8 mouse cellular contexts compared by ENCODE assay signal in genomic region chr11:19923888-19924756, GRCm38 (mm10). TPM values are rescaled to one million over a fixed set of nuclear protein-coding genes. Genes with fewer than 3 reads are reported as not detected.
A peak's percentile ranks its signal among the peaks of the same experiment; 100 is the strongest.
DNase-seq lines count a peak whose midpoint lies in the region; ATAC-seq lines count a peak whose summit lies in the region.

TSS of gene Spred2 (plus strand) at chr11:19924375.

- peak within 1 kb of the TSS; percentile 98 for H3K27ac ChIP-seq in hindbrain, embryonic 16.5 days (ENCODE audit: low read depth, low read length)

- under 1% methylated on average over 57 of the region's 57 CpGs for WGBS in hindbrain, embryonic 16.5 days

- no peaks in the 10 kb centered on the region for H3K36me3 ChIP-seq in hindbrain, embryonic 16.5 days (ENCODE audit: control insufficient read depth, insufficient read depth, low read length)
- H3K36me3 ChIP-seq in megakaryocyte, embryonic 14.5 days (replicated peaks; ENCODE audit: low read length), result no peaks in the 10 kb centered on the region

- peak within 1 kb of the TSS; percentile 90 for H3K4me3 ChIP-seq in hindbrain, embryonic 16.5 days (ENCODE audit: low read length)
- peak within 1 kb of the TSS; percentile 96 for H3K4me3 ChIP-seq in megakaryocyte, embryonic 14.5 days (replicated peaks)

- H3K4me2 ChIP-seq in hindbrain, embryonic 16.5 days (ENCODE audit: low read length), result peak within 1 kb of the TSS; percentile 70

- peaks cover 16% of the 10 kb centered on the region for H3K4me1 ChIP-seq in hindbrain, embryonic 16.5 days (ENCODE audit: control insufficient read depth, insufficient read depth, low read depth, low read length)
- H3K4me1 ChIP-seq in megakaryocyte, embryonic 14.5 days, result peaks cover 61% of the 10 kb centered on the region

- no peaks in the 10 kb centered on the region for H3K27me3 ChIP-seq in hindbrain, embryonic 16.5 days (replicated peaks; ENCODE audit: control insufficient read depth, insufficient read depth, low read length)
- H3K27me3 ChIP-seq in megakaryocyte, embryonic 14.5 days (replicated peaks), result no peaks in the 10 kb centered on the region

- peak within 1 kb of the TSS; percentile 98 for H3K9ac ChIP-seq in hindbrain, embryonic 16.5 days (ENCODE audit: low read depth, low read length)

- no peaks in the 10 kb centered on the region for H3K9me3 ChIP-seq in hindbrain, embryonic 16.5 days (ENCODE audit: control insufficient read depth, low read length)
- H3K9me3 ChIP-seq in megakaryocyte, embryonic 14.5 days, result no peaks in the 10 kb centered on the region

- ATAC-seq in hindbrain, embryonic 16.5 days, result peak; percentile 69

- peak; percentile 97 for DNase-seq in ZHBTc4 (ENCODE audit: low read depth, low spot score)
- peak; percentile 65 to 80 for DNase-seq in cerebellum, postnatal 4 days (ENCODE audit: low spot score in 2 of 2)
- peak; percentile 88 for DNase-seq in gastrocnemius, adult 18-20 months (ENCODE audit: low spot score)
- peak; percentile 81 to 93 for DNase-seq in left cerebral cortex, adult 8-10 months (ENCODE audit: low spot score in 2 of 2)
- peak; percentile 92 to 95 for DNase-seq in right cerebral cortex, postnatal 10 days (ENCODE audit: low spot score in 2 of 2)
- DNase-seq in urinary bladder, postnatal 25 days (ENCODE audit: low spot score), result peak; percentile 79

RNA-seq across cellular contexts. Expression of gene Spred2, which starts in this region (rescaled TPM):
- 1 to 10 TPM; 4.1 to 6.4 TPM for total RNA-seq in gastrocnemius, adult 18-20 months (2021)
- 6.7 and 7.4 TPM in 2 replicates for polyA plus RNA-seq in hindbrain, embryonic 16.5 days (2015; fragmentation: Nextera tagmentation; extraction: Ambion mirVana)
- 10 to 100 TPM; 66.8 to 82.4 (median 72.3) TPM for total RNA-seq in left cerebral cortex, adult 8-10 months (2022)
- 25.4 and 51.5 TPM in 2 replicates for polyA plus RNA-seq in megakaryocyte, embryonic 14.5 days (2012; ENCODE audit: insufficient read depth, low replicate concordance)

Comparison
In these comparisons a context has a peak if more than half of its experiments do, and no peak if none do; other contexts are left out.
1. Peak in every context shown above with its lines: DNase-seq, ATAC-seq, H3K4me3 ChIP-seq and H3K27ac ChIP-seq.
2. RNA of gene Spred2 (total RNA-seq): 66.8 to 82.4 TPM in left cerebral cortex, adult 8-10 months; 4.1 to 6.4 TPM in gastrocnemius, adult 18-20 months; every median in the first group is over 4 times any median in the second.